Mouse (Mus musculus) cerebellum, adult 2 months (tissue): Measurements from ENCODE around the gene Olfr315.

Experiments
- CTCF ChIP-seq: fragments of 200-500 bp; IDR thresholded peaks from 2 replicates; pipeline ENCODE4 v1.5.1; 2011; ENCODE audit warnings: low read depth, mild to moderate bottlenecking, control low read depth, low read length, moderate library complexity, borderline replicate concordance; ENCODE audit not compliant: insufficient read depth
- POLR2A ChIP-seq: fragments of 200-500 bp; IDR thresholded peaks from 2 replicates; pipeline ENCODE4 v1.6.1; 2011; ENCODE audit warnings: low read length, control low read depth, borderline replicate concordance; ENCODE audit not compliant: insufficient read depth

- TF ChIP-seq CTCF (no peak), POLR2A (no peak)
Measured at GRCm38 (mm10) chr11:58789532-58789931, 16.5 kb downstream of the Olfr315 start.
